Mouse (Mus musculus) CH12.LX (cell line): ENCODE data around the gene Ccdc69. TPM values are rescaled to one million over a fixed set of nuclear protein-coding genes. Genes with fewer than 3 reads are reported as not detected.

Experiments used
- DNase-seq: peaks from one replicate; pipeline ENCODE4 v3.0.0-alpha.2; 2013; ENCODE audit errors: extremely low read depth
- H3K27ac ChIP-seq: 2 replicates; pipeline ENCODE4 v1.5.1; 2012; ENCODE audit warnings: low read depth, mild to moderate bottlenecking, control low read depth, moderate library complexity; ENCODE audit not compliant: insufficient read depth
- H3K27me3 ChIP-seq: replicated peaks from 2 replicates; pipeline ENCODE3; 2012; ENCODE audit warnings: inconsistent platforms
- H3K36me3 ChIP-seq, 2 experiments: replicated peaks in 1 of 2; 2 replicates each; pipeline versions ENCODE3 to v1.6.1; 2012; ENCODE audit warnings: inconsistent platforms in 1 of 2, low read length in 1 of 2, mild to moderate bottlenecking in 1 of 2, mixed read lengths in 1 of 2, moderate library complexity in 1 of 2; ENCODE audit not compliant: control insufficient read depth in 1 of 2, insufficient read depth in 1 of 2
- H3K4me1 ChIP-seq, 2 experiments: 2 replicates each; pipeline ENCODE4 v1.6.1; 2012; ENCODE audit warnings: inconsistent platforms in 1 of 2, moderate library complexity in 1 of 2; ENCODE audit not compliant: insufficient read depth in 2 of 2, control insufficient read depth in 1 of 2
- H3K4me2 ChIP-seq: 2 replicates; pipeline ENCODE4 v1.6.1; 2012; ENCODE audit warnings: low read depth, mild to moderate bottlenecking, control low read depth; ENCODE audit not compliant: poor library complexity, insufficient read depth, severe bottlenecking
- H3K4me3 ChIP-seq, 3 experiments: fragments of 150-350 bp in 1 of 3; sonication (generic) in 1 of 3; replicated peaks in 1 of 3; 2 replicates each; pipeline versions ENCODE3 to v1.5.1; 2011 to 2012; ENCODE audit warnings: low read depth in 2 of 3, low read length in 2 of 3, mild to moderate bottlenecking in 2 of 3, moderate library complexity in 2 of 3, control low read depth in 1 of 3, improper control_type of control experiment in 1 of 3, inconsistent platforms in 1 of 3, mixed read lengths in 1 of 3; ENCODE audit not compliant: poor library complexity in 1 of 3
- H3K79me2 ChIP-seq: replicated peaks from 2 replicates; pipeline ENCODE4 v1.6.1; 2012; ENCODE audit warnings: mild to moderate bottlenecking, moderate library complexity; ENCODE audit not compliant: control insufficient read depth, poor library complexity, insufficient read depth, severe bottlenecking; ENCODE audit errors: extremely low read depth
- H3K9ac ChIP-seq: 2 replicates; pipeline ENCODE4 v1.6.1; 2012; ENCODE audit warnings: low read depth, mild to moderate bottlenecking, control low read depth, moderate library complexity; ENCODE audit not compliant: insufficient read depth
- H3K9me3 ChIP-seq: replicated peaks from 2 replicates; pipeline ENCODE3; 2012; ENCODE audit warnings: low read length, inconsistent platforms, mixed read lengths
- CHD1 ChIP-seq: IDR thresholded peaks from 2 replicates; pipeline ENCODE4 v1.6.1; 2012; ENCODE audit warnings: low read depth, low read length, improper control_type of control experiment, inconsistent platforms
- CHD2 ChIP-seq: IDR thresholded peaks from 2 replicates; pipeline ENCODE4 v1.6.1; 2011; ENCODE audit warnings: low read length, improper control_type of control experiment
- ELF1 ChIP-seq: IDR thresholded peaks from 2 replicates; pipeline ENCODE4 v1.6.1; 2014; ENCODE audit warnings: low read depth, mild to moderate bottlenecking, inconsistent platforms, low read length, improper control_type of control experiment
- ETS1 ChIP-seq: conservative IDR thresholded peaks from 2 replicates; pipeline ENCODE4 v1.6.1; 2012; ENCODE audit warnings: low read depth, mild to moderate bottlenecking, inconsistent platforms, low read length, improper control_type of control experiment, moderate library complexity
- JUND ChIP-seq: conservative IDR thresholded peaks from 2 replicates; pipeline ENCODE4 v1.6.1; 2011; ENCODE audit warnings: low read depth, low read length, improper control_type of control experiment
- KAT2A ChIP-seq: IDR thresholded peaks from 2 replicates; pipeline ENCODE4 v1.6.1; 2012; ENCODE audit warnings: low read length, improper control_type of control experiment, inconsistent platforms; ENCODE audit not compliant: insufficient replicate concordance
- POLR2AphosphoS2 ChIP-seq: IDR thresholded peaks from 2 replicates; pipeline ENCODE4 v1.6.1; 2011; ENCODE audit warnings: low read depth, low read length, improper control_type of control experiment
- SMC3 ChIP-seq: IDR thresholded peaks from 2 replicates; pipeline ENCODE4 v1.6.1; 2011; ENCODE audit warnings: low read depth, low read length, improper control_type of control experiment
- USF2 ChIP-seq: conservative IDR thresholded peaks from 2 replicates; pipeline ENCODE4 v1.6.1; 2011; ENCODE audit warnings: low read depth, low read length, improper control_type of control experiment
- dilution Hi-C: fragments of 300-500 bp; cut with MboI; formaldehyde crosslinking; loops from 2 replicates; pipeline ENCODE4 v1.14.3; 2020; ENCODE audit warnings: low sequenced_read_pairs; ENCODE audit not compliant: extremely low pct_unique_long_range_greater_than_20kb, extremely low pct_ligation_motif_present
- in situ Hi-C: fragments of 300-500 bp; cut with MboI; formaldehyde crosslinking; loops from 3 replicates; pipeline ENCODE4 v1.14.3; 2019; ENCODE audit warnings: low sequenced_read_pairs, low pct_ligation_motif_present, low pct_unique_long_range_greater_than_20kb, mixed read lengths
- polyA plus RNA-seq: library from polyadenylated mRNA; unstranded; fragments of >175 nt; gene quantifications from 2 replicates; pipeline ENCODE4 v1.2.1, GENCODE M21; 2012; ENCODE audit warnings: low read depth; ENCODE audit not compliant: insufficient read length
- total RNA-seq, 2 experiments: library from RNA; depleted of rRNA; stranded (reverse); fragments of 300-350 nt in 1 of 2; fragments of >200 nt in 1 of 2; gene quantifications; 2 replicates each; pipeline ENCODE4 v1.2.3; 2012 to 2014

Gene Ccdc69
- total and polyA plus RNA-seq, 3 experiments, result 0.27 to 4.3 (median 0.61) TPM

- TF ChIP-seq USF2 (no peak), ETS1 (no peak), CHD2 (no peak), ELF1 (no peak), KAT2A (no peak), CHD1 (no peak), POLR2AphosphoS2 (no peak), SMC3 (no peak), JUND (no peak)
- peaks cover 0 to 20% of the 10 kb centered on the region in 2 experiments; a peak in 2 of 4 replicates for H3K4me1 ChIP-seq
- H3K9ac ChIP-seq, result no peak overlapping the region
- no peak overlapping the region for H3K4me3 ChIP-seq
- H3K27me3 ChIP-seq, result no peaks in the 10 kb centered on the region
- H3K79me2 ChIP-seq, result no peaks in the 10 kb centered on the region
- in situ Hi-C loops (no loop called here), dilution Hi-C loops (no loop called here)
- DNase-seq, result no peak
- peaks cover 69 to 86% of the 10 kb centered on the region in 2 experiments for H3K36me3 ChIP-seq
- H3K4me2 ChIP-seq, result no peak overlapping the region
- H3K9me3 ChIP-seq, result peaks cover 5% of the 10 kb centered on the region
- no peak overlapping the region for H3K27ac ChIP-seq
Measured at GRCm38 (mm10) chr11:55004970-55005502, 72.9 kb downstream of the Ccdc69 start.

Other genes starting within 250 kb of the Ccdc69 start
- gene Lyrm7, start 217.2 kb downstream of the Ccdc69 start, total RNA-seq (2012; rRNA removed), result 18.2 and 23.1 TPM in 2 replicates
- gene Lyrm7, start 217.2 kb downstream of the Ccdc69 start, total RNA-seq (2014; rRNA removed), result 15.5 and 18.6 TPM in 2 replicates
- gene Lyrm7, start 217.2 kb downstream of the Ccdc69 start, polyA plus RNA-seq, result 55.8 and 64.4 TPM in 2 replicates
- gene Hint1, start 211.7 kb downstream of the Ccdc69 start, total RNA-seq (2012; rRNA removed), result 1,034 and 1,097 TPM in 2 replicates
- gene Hint1, start 211.7 kb downstream of the Ccdc69 start, total RNA-seq (2014; rRNA removed), result 1,162 and 1,228 TPM in 2 replicates
- 854 and 997 TPM in 2 replicates for gene Hint1, start 211.7 kb downstream of the Ccdc69 start, polyA plus RNA-seq
- 0.25 TPM in 1 of 2 replicates, not detected in the other for gene Gpx3, start 175.7 kb downstream of the Ccdc69 start, total RNA-seq (2012; rRNA removed)
- gene Gpx3, start 175.7 kb downstream of the Ccdc69 start, total RNA-seq (2014; rRNA removed), result not detected in 2 replicates
- 0.63 and 0.90 TPM in 2 replicates for gene Gpx3, start 175.7 kb downstream of the Ccdc69 start, polyA plus RNA-seq
- 67.8 and 76.2 TPM in 2 replicates for gene Tnip1, start 115.2 kb downstream of the Ccdc69 start, total RNA-seq (2012; rRNA removed)
- gene Tnip1, start 115.2 kb downstream of the Ccdc69 start, total RNA-seq (2014; rRNA removed), result 34.9 and 36.1 TPM in 2 replicates
- gene Tnip1, start 115.2 kb downstream of the Ccdc69 start, polyA plus RNA-seq, result 134 and 137 TPM in 2 replicates
- gene Anxa6, start 44.7 kb downstream of the Ccdc69 start, total RNA-seq (2012; rRNA removed), result 163 and 168 TPM in 2 replicates
- 115 and 125 TPM in 2 replicates for gene Anxa6, start 44.7 kb downstream of the Ccdc69 start, total RNA-seq (2014; rRNA removed)
- 162 and 163 TPM in 2 replicates for gene Anxa6, start 44.7 kb downstream of the Ccdc69 start, polyA plus RNA-seq
- gene Gm2a, start 20.0 kb upstream of the Ccdc69 start, total RNA-seq (2012; rRNA removed), result 24.1 and 26.5 TPM in 2 replicates
- gene Gm2a, start 20.0 kb upstream of the Ccdc69 start, total RNA-seq (2014; rRNA removed), result 8.9 and 10.0 TPM in 2 replicates
- 24.1 and 25.6 TPM in 2 replicates for gene Gm2a, start 20.0 kb upstream of the Ccdc69 start, polyA plus RNA-seq
- gene Slc36a3, start 73.6 kb upstream of the Ccdc69 start, total RNA-seq (2012; rRNA removed), result 0.34 and 0.72 TPM in 2 replicates
- gene Slc36a3, start 73.6 kb upstream of the Ccdc69 start, total RNA-seq (2014; rRNA removed), result 0.34 and 0.72 TPM in 2 replicates
- gene Slc36a3, start 73.6 kb upstream of the Ccdc69 start, polyA plus RNA-seq, result 1.2 and 1.5 TPM in 2 replicates
- gene Slc36a2, start 106.9 kb upstream of the Ccdc69 start, total RNA-seq (2012; rRNA removed), result 0.04 and 0.08 TPM in 2 replicates
- gene Slc36a2, start 106.9 kb upstream of the Ccdc69 start, total RNA-seq (2014; rRNA removed), result not detected in 2 replicates
- 0.17 and 0.18 TPM in 2 replicates for gene Slc36a2, start 106.9 kb upstream of the Ccdc69 start, polyA plus RNA-seq
- gene Slc36a1, start 126.2 kb upstream of the Ccdc69 start, total RNA-seq (2012; rRNA removed), result 2.5 and 3.6 TPM in 2 replicates
- gene Slc36a1, start 126.2 kb upstream of the Ccdc69 start, total RNA-seq (2014; rRNA removed), result 0.51 and 0.65 TPM in 2 replicates
- 4.3 and 5.0 TPM in 2 replicates for gene Slc36a1, start 126.2 kb upstream of the Ccdc69 start, polyA plus RNA-seq